Mouse (Mus musculus) ovary, adult 2 months (tissue): ENCODE results near the gene Gm19410. TPM values are rescaled to one million over a fixed set of nuclear protein-coding genes. Genes with fewer than 3 reads are reported as not detected.

Experiments
- polyA plus RNA-seq: library from polyadenylated mRNA; depleted of rRNA; stranded (reverse); fragments of >200 nt; gene quantifications from 2 replicates; pipeline ENCODE4 v1.2.3, GENCODE M21; 2012; rRNA removed

The Gm19410 gene
- 0.02 and 0.06 TPM in 2 replicates for polyA plus RNA-seq

GRCm38 (mm10) chr8:35765499-35766193 is at the start of gene Gm19410:
TSS of gene Gm19410 (plus strand) at chr8:35765790.

